Mouse (Mus musculus): ENCODE results near the gene Intu. TPM values are rescaled to one million over a fixed set of nuclear protein-coding genes. Genes with fewer than 3 reads are reported as not detected.

Intu gene
- 0.46 TPM for polyA plus RNA-seq (2017; shearing (Covaris generic))

GRCm38 (mm10) chr3:40531286-40532141 lies at the start of gene Intu:
Gene Intu, plus strand, starts transcription at chr3:40531286.

GRCm38 (mm10) chr3:40708655-40709054 lies 177.6 kb downstream of the Intu start, which contains the start of gene Slc25a31:
Gene Slc25a31, plus strand, starts transcription at chr3:40708855.

GRCm38 (mm10) chr3:40744024-40744835 lies 213.1 kb downstream of the Intu start, which contains the start of gene Hspa4l:
Gene Hspa4l, plus strand, starts transcription at chr3:40744495.

Other genes starting within 250 kb of the Intu start
- gene Slc25a31, start 177.6 kb downstream of the Intu start, polyA plus RNA-seq (2017; shearing (Covaris generic)), result not detected
- 31.4 TPM for gene Hspa4l, start 213.2 kb downstream of the Intu start, polyA plus RNA-seq (2017; shearing (Covaris generic))